Mouse (Mus musculus) myocyte (in vitro differentiated cells): ENCODE data around the gene Maml1.

ENCODE experiments used
- CEBPB ChIP-seq: IDR thresholded peaks from 2 replicates; pipeline ENCODE4 v1.6.1; 2011; ENCODE audit warnings: mild to moderate bottlenecking, moderate library complexity; ENCODE audit not compliant: poor library complexity, insufficient read depth, severe bottlenecking
- E2F4 ChIP-seq: IDR thresholded peaks from one replicate; pipeline ENCODE4 v1.6.1; 2011; ENCODE audit warnings: mild to moderate bottlenecking, control low read depth, moderate library complexity; ENCODE audit not compliant: insufficient read depth
- MAX ChIP-seq: IDR thresholded peaks from one replicate; pipeline ENCODE4 v1.6.1; 2011; ENCODE audit warnings: low read depth, mild to moderate bottlenecking, control low read depth
- MYOG ChIP-seq, 3 experiments: IDR thresholded peaks; one replicate each; pipeline ENCODE4 v1.6.1; 2011; ENCODE audit warnings: control low read depth in 2 of 3, low read depth in 2 of 3, mild to moderate bottlenecking in 2 of 3; ENCODE audit not compliant: insufficient read length in 2 of 3, control insufficient read depth in 1 of 3, insufficient read depth in 1 of 3
- POLR2A ChIP-seq: IDR thresholded peaks from one replicate; pipeline ENCODE4 v1.6.1; 2011; ENCODE audit warnings: low read depth, mild to moderate bottlenecking, control low read depth, moderate library complexity; ENCODE audit not compliant: insufficient read length
- POLR2AphosphoS2 ChIP-seq: IDR thresholded peaks from one replicate; pipeline ENCODE4 v1.6.1; 2011; ENCODE audit warnings: low read depth, control low read depth; ENCODE audit not compliant: insufficient read length
- SRF ChIP-seq: IDR thresholded peaks from one replicate; pipeline ENCODE4 v1.6.1; 2011; ENCODE audit warnings: low read depth; ENCODE audit not compliant: control insufficient read depth, insufficient read length
- TCF12 ChIP-seq: IDR thresholded peaks from one replicate; pipeline ENCODE4 v1.6.1; 2011; ENCODE audit warnings: mild to moderate bottlenecking, control low read depth; ENCODE audit not compliant: poor library complexity, insufficient read depth, severe bottlenecking
- USF1 ChIP-seq: IDR thresholded peaks from one replicate; pipeline ENCODE4 v1.6.1; 2011; ENCODE audit warnings: low read depth, mild to moderate bottlenecking, control low read depth, moderate library complexity

- TF ChIP-seq POLR2A: no peak
- no peak for TF ChIP-seq USF1
- no peak for TF ChIP-seq MAX
- TF ChIP-seq SRF: no peak
- no peak for TF ChIP-seq E2F4
- no peak for TF ChIP-seq CEBPB
- TF ChIP-seq TCF12: no peak
- TF ChIP-seq MYOG (IDR thresholded peaks at IDR 0.05; ENCODE audit: control insufficient read depth in 1 of 3, insufficient read depth in 1 of 3, insufficient read length in 2 of 3, low read depth in 2 of 3): no peak
- no peak for TF ChIP-seq POLR2AphosphoS2
These were observed 59.1 kb downstream of the Maml1 start for GRCm38 (mm10) chr11:50233022-50233421.
